Mouse (Mus musculus) cerebellum, adult 9-10 months (tissue): ENCODE data around the gene Lhfpl5.

ENCODE experiments used
- DNase-seq: peaks from one replicate; pipeline ENCODE4 v3.0.0; 2022

The Lhfpl5 gene

GRCm38 (mm10) chr17:28629125-28629524, 53.7 kb downstream of the Lhfpl5 start:
- no peak for DNase-seq
